Mouse (Mus musculus) heart, adult 8-10 months (tissue): ENCODE data around the gene Cox7b. TPM values are rescaled to one million over a fixed set of nuclear protein-coding genes. Genes with fewer than 3 reads are reported as not detected.

Experiments used
- total RNA-seq, 4 experiments: library from RNA; stranded (reverse); gene quantifications; 2 replicates each; pipeline ENCODE4 v1.2.4; 2022

Gene Cox7b
- total RNA-seq, 4 experiments from 2014 or later: 1,695 to 2,076 (median 1,892) TPM

Other genes with a start within 250 kb of the Cox7b start
- gene Atrx, start 86.3 kb upstream of the Cox7b start, total RNA-seq: 10 to 100 TPM; 54.3 to 65.2 (median 57.7) TPM
- 10 to 100 TPM; 38.8 to 55.3 (median 46.9) TPM for gene Magt1, start 3.8 kb upstream of the Cox7b start, total RNA-seq
- 1 to 10 TPM; 5.2 to 6.9 (median 6.2) TPM for gene Atp7a, start 11.6 kb downstream of the Cox7b start, total RNA-seq
- 1 to 10 TPM; 1.1 to 2.2 (median 1.1) TPM for gene Tlr13, start 127.5 kb downstream of the Cox7b start, total RNA-seq
- 100 to 1,000 TPM; 423 to 432 (median 428) TPM for gene Pgk1, start 171.4 kb downstream of the Cox7b start, total RNA-seq
- 10 to 100 TPM in 2 of 4 experiments, 1 to 10 TPM in 2; 7.0 to 12.5 (median 10.6) TPM for gene Taf9b, start 205.5 kb downstream of the Cox7b start, total RNA-seq
- not detected for gene Fnd3c2, start 239.7 kb downstream of the Cox7b start, total RNA-seq